Mouse (Mus musculus) C2C12 (cell line): ENCODE measurements around the gene Il23a. TPM values are rescaled to one million over a fixed set of nuclear protein-coding genes. Genes with fewer than 3 reads are reported as not detected.
A peak's percentile ranks its signal among the peaks of the same experiment; 100 is the strongest.
"Not testable (repeated sequence)": the region's sequence is repeated elsewhere in the genome, so short reads cannot be mapped to it uniquely, and the experiment has no call there.

Experiments
- H3K27me3 ChIP-seq: one replicate; pipeline ENCODE4 v1.6.1; 2011; ENCODE audit not compliant: control insufficient read depth, insufficient read depth, insufficient read length
- H3K36me3 ChIP-seq: one replicate; pipeline ENCODE4 v1.6.1; 2011; ENCODE audit not compliant: control insufficient read depth, insufficient read depth
- H3K4me3 ChIP-seq: one replicate; pipeline ENCODE4 v1.5.1; 2011; ENCODE audit warnings: mild to moderate bottlenecking, control low read depth; ENCODE audit not compliant: poor library complexity, insufficient read depth, severe bottlenecking
- H3K79me2 ChIP-seq: one replicate; pipeline ENCODE4 v1.6.1; 2011; ENCODE audit not compliant: control insufficient read depth, insufficient read depth
- H3K79me3 ChIP-seq: one replicate; pipeline ENCODE4 v1.6.1; 2011; ENCODE audit warnings: low read depth, control low read depth
- H3ac ChIP-seq: one replicate; pipeline ENCODE3; 2011; ENCODE audit warnings: low read depth; ENCODE audit not compliant: control insufficient read depth, insufficient read length
- CEBPB ChIP-seq: IDR thresholded peaks from one replicate; pipeline ENCODE4 v1.6.1; 2011; ENCODE audit warnings: low read depth, mild to moderate bottlenecking, control low read depth, moderate library complexity
- CTCF ChIP-seq: IDR thresholded peaks from one replicate; pipeline ENCODE4 v1.5.1; 2011; ENCODE audit not compliant: control insufficient read depth, insufficient read depth, insufficient read length
- FOSL1 ChIP-seq: IDR thresholded peaks from one replicate; pipeline ENCODE4 v1.8.0; 2011; ENCODE audit warnings: mild to moderate bottlenecking, low read length; ENCODE audit not compliant: poor library complexity, insufficient read depth, severe bottlenecking
- MAX ChIP-seq: IDR thresholded peaks from one replicate; pipeline ENCODE4 v1.6.1; 2011; ENCODE audit warnings: mild to moderate bottlenecking, control low read depth
- MYOD1 ChIP-seq: IDR thresholded peaks from one replicate; pipeline ENCODE4 v1.6.1; 2011; ENCODE audit warnings: low read depth; ENCODE audit not compliant: control insufficient read depth, insufficient read length
- MYOG ChIP-seq: IDR thresholded peaks from one replicate; pipeline ENCODE4 v1.6.1; 2011; ENCODE audit not compliant: control insufficient read depth, insufficient read length; ENCODE audit errors: extremely low read depth
- USF1 ChIP-seq: IDR thresholded peaks from one replicate; pipeline ENCODE4 v1.6.1; 2011; ENCODE audit warnings: low read depth, mild to moderate bottlenecking, control low read depth, moderate library complexity
- polyA plus RNA-seq: library from polyadenylated mRNA; unstranded; fragments of >200 nt; fragmentation: generic; extraction: Trizol; gene quantifications from one replicate; pipeline ENCODE4 v1.2.1, GENCODE M21; 2012; ENCODE audit warnings: missing spikeins

The Il23a gene
- polyA plus RNA-seq, 1 experiment: not detected

DNA sequence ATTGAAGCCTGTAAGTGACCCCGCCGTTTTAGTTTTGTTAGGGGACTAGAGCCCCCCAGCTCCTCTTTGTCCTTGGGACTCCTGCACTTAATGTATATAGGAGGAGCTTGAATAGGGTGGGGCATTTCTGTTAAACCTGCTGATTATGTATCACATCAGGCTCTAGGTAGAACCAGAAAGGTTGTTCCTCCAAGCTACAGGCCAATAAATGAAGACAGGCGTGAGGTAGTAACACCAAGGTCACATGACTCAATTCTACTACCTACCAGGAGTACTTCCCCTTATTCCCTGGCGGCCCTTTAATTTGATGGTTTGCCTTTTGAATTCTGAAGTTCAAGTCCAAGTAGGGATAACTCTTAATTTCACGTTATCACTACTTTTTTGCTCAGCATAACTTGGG is 39.9 kb upstream of the Il23a start:
- Histone ChIP-seq H3K4me3 (peak overlapping the region; percentile 92), H3K79me2 (peaks cover 62% of the 10 kb centered on the region), H3K27me3 (no peaks in the 10 kb centered on the region), H3ac (peak overlapping the region; percentile 90), H3K36me3 (peaks cover 44% of the 10 kb centered on the region), H3K79me3 (peaks cover 59% of the 10 kb centered on the region)
- TF ChIP-seq MYOD1 (no peak), USF1 (peak; percentile 90)

DNA sequence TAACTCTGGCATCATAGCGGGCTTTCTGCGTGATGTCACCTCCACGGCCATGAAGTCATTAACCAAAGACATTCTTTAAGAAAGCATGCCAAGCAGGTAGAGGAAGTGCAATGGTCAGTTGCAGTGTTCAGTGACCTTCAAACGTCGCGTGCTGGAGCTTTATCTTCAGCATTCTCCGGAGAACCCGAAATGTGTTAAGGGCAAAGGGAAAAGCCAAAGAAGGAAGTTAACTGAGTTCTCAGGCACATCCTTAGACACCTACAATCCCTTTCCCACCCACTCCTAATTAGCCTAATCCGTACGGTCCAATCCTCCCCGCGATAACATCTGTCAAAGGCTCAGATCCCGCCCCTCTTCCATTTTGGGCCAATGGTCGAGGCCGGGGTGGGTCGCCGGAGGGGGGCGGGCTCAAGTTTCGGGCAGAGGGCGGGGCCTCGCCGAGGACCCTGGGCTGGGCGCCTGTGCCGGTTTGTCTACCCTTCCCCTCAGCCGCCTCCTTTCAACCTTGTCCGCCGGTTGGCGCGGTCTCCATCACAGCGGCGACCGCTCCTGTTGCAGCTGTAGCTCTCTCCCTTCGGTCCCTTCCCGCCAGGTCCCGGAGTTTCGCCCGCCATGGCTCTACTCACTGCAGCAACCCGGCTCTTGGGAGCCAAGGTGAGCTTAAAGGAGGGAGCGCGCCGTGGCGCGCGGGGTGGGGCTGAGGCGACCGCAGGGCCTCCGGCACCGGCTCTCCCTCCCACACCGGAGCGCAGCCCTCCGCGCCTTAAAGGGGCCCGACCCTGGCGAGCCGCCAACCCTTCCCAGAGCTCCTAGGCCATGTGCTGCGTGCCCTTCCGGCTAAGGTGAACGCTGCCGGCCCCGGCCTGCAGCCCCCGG is 39.0 kb upstream of the Il23a start, which contains the start of gene Cs:
TSS of gene Cs (plus strand) at position 429 of the 876 bp plus-strand sequence.
- TF ChIP-seq MYOG: no peak
- TF ChIP-seq USF1: no peak
- TF ChIP-seq MAX: peak; percentile 56
- TF ChIP-seq FOSL1: no peak
- Histone ChIP-seq H3K27me3 (no peaks in the 10 kb centered on the region), H3ac (peak within 1 kb of the TSS; percentile 90), H3K4me3 (peak within 1 kb of the TSS; percentile 92), H3K36me3 (peaks cover 39% of the 10 kb centered on the region), H3K79me2 (peaks cover 54% of the 10 kb centered on the region), H3K79me3 (peaks cover 50% of the 10 kb centered on the region)

DNA sequence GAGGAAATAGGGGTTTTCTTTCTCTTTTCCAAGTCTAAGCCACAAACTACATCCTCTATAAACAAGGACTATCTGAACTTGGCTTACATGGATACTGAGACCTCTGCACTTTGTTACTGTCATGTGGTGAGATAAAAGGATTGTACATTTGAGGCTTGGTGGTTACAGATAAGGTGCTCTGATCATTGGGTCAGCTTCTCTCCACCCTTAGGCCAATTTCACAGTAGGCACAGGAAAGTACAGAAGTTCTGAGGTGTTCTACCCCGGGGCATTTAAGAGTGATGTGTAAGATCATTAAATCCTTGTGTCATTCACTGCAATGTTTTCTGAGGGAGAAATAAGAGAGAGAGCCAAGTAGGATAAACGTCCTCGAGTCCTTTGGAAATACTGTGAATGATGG is 38.0 kb upstream of the Il23a start:
- H3ac ChIP-seq: peak overlapping the region; percentile 42
- peaks cover 44% of the 10 kb centered on the region for H3K79me2 ChIP-seq
- H3K4me3 ChIP-seq: no peak overlapping the region
- peaks cover 29% of the 10 kb centered on the region for H3K36me3 ChIP-seq
- H3K79me3 ChIP-seq: peaks cover 40% of the 10 kb centered on the region
- no peaks in the 10 kb centered on the region for H3K27me3 ChIP-seq
- TF ChIP-seq FOSL1: no peak
- TF ChIP-seq CEBPB: no peak
- TF ChIP-seq MYOD1: no peak
- no peak for TF ChIP-seq MAX
- no peak for TF ChIP-seq CTCF
- no peak for TF ChIP-seq MYOG
- TF ChIP-seq USF1: no peak

DNA sequence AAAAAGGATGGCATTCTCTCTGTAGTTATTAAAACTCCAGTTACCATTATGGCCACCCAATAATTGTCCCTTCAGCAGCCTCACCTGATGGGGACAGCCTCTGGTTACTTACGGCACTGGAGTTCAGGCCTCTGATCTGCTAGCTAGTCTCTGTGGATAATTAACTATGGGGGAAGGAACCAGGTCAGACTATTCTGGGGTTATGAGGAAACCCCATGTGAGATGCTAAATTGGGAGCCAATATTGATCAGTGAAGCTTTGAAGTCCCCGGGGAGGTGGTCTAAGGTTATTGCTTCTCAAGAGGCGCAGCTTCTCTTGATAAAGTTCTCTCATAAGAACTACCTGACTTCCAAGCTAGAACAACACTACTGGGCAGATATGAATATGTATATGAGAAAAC is 37.6 kb upstream of the Il23a start:
- no peak for TF ChIP-seq MAX
- TF ChIP-seq FOSL1: no peak
- no peak for TF ChIP-seq MYOG
- no peak for TF ChIP-seq USF1
- H3K4me3 ChIP-seq: no peak overlapping the region
- H3K27me3 ChIP-seq: no peaks in the 10 kb centered on the region
- H3ac ChIP-seq: no peak overlapping the region
- peaks cover 40% of the 10 kb centered on the region for H3K79me2 ChIP-seq
- peaks cover 36% of the 10 kb centered on the region for H3K79me3 ChIP-seq
- peaks cover 25% of the 10 kb centered on the region for H3K36me3 ChIP-seq

DNA sequence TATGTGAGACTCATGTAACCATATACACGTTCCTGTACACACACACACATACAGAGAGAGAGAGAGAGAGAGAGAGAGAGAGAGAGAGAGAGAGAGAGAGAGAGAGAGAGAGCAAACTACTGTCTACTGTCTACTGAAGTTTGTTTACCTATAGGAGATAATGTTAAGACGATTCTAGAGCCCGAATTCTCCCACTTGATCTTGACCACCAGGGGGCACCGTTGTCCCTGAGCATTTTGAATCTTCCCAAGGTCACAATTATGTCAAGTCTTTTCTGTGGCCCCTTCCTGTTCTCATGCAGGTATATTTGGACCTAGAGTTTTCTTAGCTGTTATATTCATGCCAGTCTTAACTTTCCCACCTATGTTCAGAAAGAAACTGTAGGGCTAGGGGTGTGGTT is 37.0 kb upstream of the Il23a start:
- H3K36me3 ChIP-seq: peaks cover 19% of the 10 kb centered on the region
- H3K27me3 ChIP-seq: no peaks in the 10 kb centered on the region
- TF ChIP-seq USF1 (no peak), MAX (no peak), CEBPB (no peak), MYOG (no peak), CTCF (no peak), MYOD1 (no peak), FOSL1 (no peak)

DNA sequence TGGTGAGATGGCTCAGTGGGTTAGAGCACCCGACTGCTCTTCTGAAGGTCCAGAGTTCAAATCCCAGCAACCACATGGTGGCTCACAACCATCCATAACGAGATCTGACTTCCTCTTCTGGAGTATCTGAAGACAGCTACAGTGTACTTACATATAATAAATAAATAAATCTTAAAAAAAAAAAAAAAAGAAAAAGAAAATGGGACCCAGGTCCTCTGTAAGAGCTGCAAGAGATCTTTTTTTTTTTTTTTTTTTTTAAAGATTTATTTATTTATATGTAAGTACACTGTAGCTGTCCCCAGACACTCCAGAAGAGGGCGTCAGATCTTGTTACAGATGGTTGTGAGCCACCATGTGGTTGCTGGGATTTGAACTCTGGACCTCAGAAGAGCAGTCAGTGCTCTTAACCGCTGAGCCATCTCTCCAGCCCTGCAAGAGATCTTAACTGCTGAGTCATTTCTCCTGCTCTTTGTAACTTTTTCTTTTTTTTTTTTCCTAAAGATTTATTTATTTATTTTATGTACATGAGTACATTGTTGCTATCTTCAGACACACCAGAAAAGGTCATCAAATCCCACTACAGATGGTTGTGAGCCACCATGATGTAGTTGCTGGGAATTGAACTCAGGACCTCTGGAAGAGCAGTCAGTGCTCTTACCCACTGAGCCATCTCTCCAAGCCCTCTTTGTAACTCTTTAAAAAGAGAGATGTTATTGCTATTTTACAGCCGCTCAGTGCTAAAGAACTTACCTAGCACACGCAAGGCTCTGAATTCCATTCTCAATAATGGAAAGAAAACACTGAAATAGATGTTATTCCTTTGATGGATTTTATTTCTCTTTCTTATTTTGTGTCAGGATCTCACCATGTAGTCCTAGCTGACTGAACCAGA is 34.1 kb upstream of the Il23a start:
- H3K27me3 ChIP-seq, H3ac ChIP-seq, H3K4me3 ChIP-seq, H3K36me3 ChIP-seq, H3K79me3 ChIP-seq, H3K79me2 ChIP-seq: not testable (repeated sequence)

More for the DNA sequence above, 37.0 kb upstream of the Il23a start:
- Histone ChIP-seq H3K79me2 (peaks cover 34% of the 10 kb centered on the region), H3K79me3 (peaks cover 30% of the 10 kb centered on the region), H3K4me3 (no peak overlapping the region), H3ac (no peak overlapping the region)
